Mouse (Mus musculus): ENCODE results near the gene Odf3. TPM values are rescaled to one million over a fixed set of nuclear protein-coding genes. Genes with fewer than 3 reads are reported as not detected.
A peak's percentile ranks its signal among the peaks of the same experiment; 100 is the strongest.

The Odf3 gene
- 0.06 TPM in 1 of 2 replicates, not detected in the other for polyA plus RNA-seq (2012; rRNA removed)

GRCm38 (mm10) chr7:140847755-140848580 lies at the start of gene Odf3:
TSS of gene Odf3 (plus strand) at chr7:140847805.
- no peak for DNase-seq (ENCODE audit: low spot score)

GRCm38 (mm10) chr7:140798212-140798611 lies 49.4 kb upstream of the Odf3 start:
- no peak for DNase-seq (ENCODE audit: low spot score)

- DNase-seq (ENCODE audit: low spot score) = no peak
These were observed 45.0 kb upstream of the Odf3 start for GRCm38 (mm10) chr7:140802629-140803028.

DNA sequence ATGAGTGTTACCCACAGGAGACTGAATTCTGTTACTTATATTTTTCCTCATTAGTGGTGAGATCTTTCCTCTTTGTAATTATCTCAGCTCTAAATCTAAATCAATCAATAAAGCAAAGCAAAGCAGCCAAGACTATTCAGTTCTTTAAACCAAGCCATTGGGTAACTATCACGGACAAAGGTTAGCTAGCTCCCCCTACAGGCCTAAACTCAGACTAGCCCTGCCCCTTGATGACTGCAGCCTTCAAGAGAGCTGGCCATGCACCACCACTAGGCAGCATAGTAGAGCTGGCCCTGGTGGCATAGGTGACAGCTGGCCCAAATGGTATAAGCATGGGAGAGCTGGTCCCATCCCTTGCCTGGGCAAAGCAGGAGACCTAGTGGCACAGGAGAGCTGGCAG lies 41.9 kb upstream of the Odf3 start:
- DNase-seq (ENCODE audit: low spot score) = no peak

GRCm38 (mm10) chr7:140810496-140810895 lies 37.1 kb upstream of the Odf3 start:
- DNase-seq (ENCODE audit: low spot score) = no peak

DNA sequence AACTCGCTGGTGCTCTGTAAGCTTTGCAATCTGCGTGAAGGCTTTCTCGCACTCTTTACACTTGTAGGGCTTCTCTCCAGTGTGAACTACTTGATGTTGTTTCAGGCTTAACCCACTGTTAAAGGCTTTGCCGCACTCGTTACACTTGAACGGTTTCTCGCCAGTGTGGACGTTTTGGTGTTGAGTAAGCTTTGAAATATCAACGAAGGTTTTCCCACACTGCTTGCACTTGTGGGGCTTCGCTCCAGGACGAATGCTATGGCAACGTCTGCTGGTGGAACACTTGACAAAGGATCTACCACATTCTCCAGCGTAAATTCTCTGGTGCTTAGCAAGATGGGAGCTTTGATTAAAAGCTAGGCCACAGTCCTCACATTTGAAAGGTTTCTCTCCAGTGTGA lies 35.9 kb upstream of the Odf3 start:
- DNase-seq (ENCODE audit: low spot score) = no peak

DNA sequence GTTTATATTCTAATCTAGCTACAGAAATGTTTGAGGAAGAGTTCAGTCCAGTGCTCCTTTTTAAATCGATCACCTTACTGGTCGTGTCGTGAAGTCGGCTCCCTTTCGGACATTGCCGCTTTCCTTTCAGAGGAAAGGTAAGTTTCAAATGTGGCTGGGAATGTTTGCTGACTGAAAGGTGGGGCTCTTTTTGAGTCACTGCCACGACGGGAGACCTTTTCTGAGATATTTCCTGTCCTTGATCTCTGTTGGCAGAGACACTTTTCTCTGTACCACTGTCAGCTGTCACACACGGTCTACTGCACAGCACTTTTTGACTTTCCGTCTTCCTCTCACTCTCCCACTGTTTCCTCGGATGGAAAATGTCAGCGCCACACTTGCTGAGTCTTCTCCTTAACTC lies 34.8 kb upstream of the Odf3 start:
- DNase-seq (ENCODE audit: low spot score) = no peak

- no peak for DNase-seq (ENCODE audit: low spot score)
These were observed 27.4 kb upstream of the Odf3 start for GRCm38 (mm10) chr7:140820173-140820572.

- no peak for DNase-seq (ENCODE audit: low spot score)
These were observed 26.3 kb upstream of the Odf3 start for GRCm38 (mm10) chr7:140821305-140821652.

GRCm38 (mm10) chr7:140821653-140822329 lies 25.8 kb upstream of the Odf3 start, which contains the start of gene Zfp941:
TSS of gene Zfp941 (minus strand) at chr7:140822178.
- no peak for DNase-seq (ENCODE audit: low spot score)

DNA sequence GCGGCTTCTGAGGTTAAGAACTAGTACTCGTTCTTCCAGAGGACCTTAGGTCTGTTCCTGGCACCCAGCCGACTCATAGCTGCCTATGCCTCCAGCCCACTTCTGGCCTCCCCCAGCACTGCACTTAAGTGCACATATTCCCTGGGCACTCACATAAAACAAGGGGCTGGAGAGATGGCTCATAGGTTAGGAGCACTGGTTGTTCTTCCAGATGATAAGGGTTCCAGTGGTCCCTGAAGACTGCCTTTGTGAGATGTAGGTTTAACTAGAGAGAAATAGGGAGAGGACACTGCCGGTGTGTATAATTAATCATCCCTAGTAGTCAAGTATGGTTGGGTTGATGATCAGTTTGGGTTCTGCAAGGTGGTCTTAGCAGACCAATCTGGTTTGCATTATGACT lies 24.9 kb upstream of the Odf3 start:
- DNase-seq (ENCODE audit: low spot score) = no peak

- no peak for DNase-seq (ENCODE audit: low spot score)
These were observed 19.3 kb upstream of the Odf3 start for GRCm38 (mm10) chr7:140828171-140828881.

- DNase-seq (ENCODE audit: low spot score) = no peak
These were observed 16.2 kb upstream of the Odf3 start for GRCm38 (mm10) chr7:140831447-140831846.

DNA sequence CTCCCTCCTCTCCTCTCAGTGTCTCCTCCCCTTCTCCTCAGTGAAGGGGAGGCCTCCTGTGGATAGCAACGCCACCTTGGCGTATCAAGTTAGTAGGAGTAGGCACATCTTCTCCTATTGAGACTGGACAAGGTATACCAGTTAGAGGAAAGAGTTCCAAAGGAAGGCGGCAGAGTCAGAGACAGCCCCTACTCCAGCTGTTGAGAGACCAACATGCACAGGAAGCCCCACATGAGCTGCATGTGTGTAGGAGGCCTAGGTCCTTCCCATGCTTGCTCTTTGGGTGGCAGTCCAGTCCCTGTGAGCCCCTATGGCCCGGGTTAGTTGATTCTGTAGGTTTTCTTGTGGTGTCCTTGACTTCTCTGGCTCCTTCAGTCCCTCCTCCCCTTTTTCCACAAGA lies 14.3 kb upstream of the Odf3 start:
- no peak for DNase-seq (ENCODE audit: low spot score)

DNA sequence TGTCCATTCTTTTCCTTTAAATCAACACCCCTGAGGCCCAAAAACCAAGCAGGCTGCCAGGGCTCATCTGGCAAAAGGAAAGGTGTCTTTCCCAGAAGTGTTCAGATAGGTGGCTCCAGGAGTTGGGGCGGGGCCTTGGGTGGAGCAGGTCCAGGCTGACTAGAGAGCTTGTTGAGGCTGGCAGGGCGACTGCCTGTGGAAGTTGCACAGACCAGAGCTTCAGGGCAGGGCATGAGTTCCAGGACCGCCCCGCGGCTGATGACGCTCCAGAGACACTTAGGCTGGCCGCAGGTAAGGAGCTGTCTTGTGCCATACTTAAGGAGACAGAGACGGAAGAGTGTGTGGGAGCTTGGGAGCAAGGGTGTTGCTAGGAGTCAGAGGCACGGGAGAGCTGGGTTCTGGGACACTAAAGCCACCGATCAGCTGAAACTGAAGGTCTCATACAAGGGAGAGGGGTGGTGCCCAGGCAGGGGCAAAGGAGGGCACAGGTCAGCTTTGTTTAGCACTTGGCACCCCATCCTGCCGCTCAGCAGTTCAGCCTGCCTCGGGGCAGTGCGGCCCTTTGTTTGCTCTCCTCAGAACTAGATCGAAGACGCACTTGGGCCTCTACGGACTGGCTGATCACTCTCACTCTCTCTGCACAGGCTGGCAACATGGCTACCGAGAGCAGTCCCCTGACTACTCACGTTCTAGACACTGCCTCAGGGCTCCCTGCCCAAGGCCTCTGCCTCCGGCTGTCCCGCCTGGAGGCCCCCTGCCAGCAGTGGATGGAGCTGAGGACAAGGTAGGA lies 12.4 kb upstream of the Odf3 start, which contains the start of gene Urah:
Gene Urah (plus strand): TSS at position 51 of the 790 bp plus-strand sequence.
- DNase-seq (ENCODE audit: low spot score) = peak; percentile 46

DNA sequence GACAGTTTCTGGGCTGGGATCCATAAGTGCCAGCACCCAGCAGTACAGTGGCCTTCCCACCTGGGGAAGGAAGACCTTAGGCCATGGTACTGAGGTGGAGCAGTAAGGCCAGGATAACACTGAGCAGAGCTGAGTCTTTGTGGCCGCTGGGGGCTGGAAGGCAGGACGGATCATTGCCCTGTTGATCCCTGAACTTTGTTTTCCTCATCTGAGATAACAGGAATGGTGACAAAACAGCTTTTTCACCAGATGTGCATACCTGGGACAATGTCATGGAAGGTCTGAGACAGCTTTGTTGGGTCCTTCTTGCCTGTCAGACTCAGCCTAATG lies 11.9 kb upstream of the Odf3 start:
- peak; percentile 15 for DNase-seq (ENCODE audit: low spot score)

GRCm38 (mm10) chr7:140836243-140837115 lies 11.1 kb upstream of the Odf3 start:
- DNase-seq (ENCODE audit: low spot score) = peak; percentile 16

DNA sequence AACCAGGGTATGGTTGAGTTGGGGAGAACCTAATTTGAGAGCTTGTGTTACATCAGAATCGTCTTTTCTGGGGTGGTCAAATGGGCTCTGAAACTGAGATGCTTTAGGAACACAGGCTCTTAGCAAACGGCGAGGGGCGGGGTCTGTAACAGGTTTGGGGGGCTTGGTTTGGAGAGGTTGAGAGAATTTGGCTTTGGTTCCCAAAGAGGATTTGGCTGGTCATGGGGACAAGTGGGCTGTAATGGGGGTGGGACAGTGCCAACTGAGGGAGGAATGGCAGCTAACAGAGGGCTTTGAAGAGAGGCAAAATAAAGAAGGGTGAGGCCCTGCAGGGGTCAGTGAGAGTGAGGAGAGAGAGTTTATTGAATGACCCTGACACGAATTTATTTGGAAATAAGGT lies 8.0 kb upstream of the Odf3 start:
- peak; percentile 13 for DNase-seq (ENCODE audit: low spot score)

DNA sequence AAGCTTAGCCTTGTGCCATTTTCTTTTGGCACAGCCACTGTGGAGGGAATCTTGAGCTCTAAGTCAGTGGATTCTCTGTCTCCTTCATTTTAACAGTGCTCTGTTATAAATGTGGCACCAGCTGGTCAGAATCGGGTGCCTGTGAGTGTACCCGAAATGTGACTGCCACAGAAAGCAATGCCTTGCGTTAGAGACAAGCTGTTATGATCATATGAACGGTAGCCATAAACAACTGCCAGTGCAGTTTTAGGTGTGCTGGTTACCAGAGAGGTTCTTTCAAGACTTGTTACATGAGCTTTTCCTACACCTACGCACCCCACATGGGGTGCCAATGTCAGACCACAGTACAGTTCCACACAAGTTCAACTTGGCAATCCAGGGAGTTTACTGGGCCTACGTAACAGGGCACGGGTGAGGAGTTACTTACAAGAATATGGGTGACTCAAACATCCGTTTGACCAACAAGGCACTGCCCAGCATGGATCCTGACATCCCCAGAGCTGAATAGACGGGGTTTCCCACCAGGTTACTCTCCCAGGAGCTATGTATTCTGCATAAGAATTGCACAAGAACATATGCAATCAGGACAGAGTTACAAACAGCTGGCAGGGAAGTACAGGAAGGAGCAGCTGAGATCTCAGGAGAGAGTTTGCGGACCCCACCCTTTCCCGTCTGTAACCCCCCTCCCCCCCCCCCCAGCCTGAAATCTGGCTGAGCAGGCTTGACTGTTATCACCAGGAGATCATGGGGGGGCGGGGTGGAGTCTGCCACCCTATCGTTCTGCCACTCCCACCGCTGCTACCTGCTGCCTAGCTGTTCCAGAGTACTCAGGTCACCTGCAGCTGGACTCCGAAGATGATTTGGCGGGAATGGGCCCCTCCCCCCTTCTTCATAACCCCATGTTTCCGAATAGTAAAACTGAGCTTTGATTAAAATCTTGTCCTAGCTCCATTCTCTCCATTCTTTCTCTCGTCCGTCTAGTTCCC lies 6.6 kb upstream of the Odf3 start:
- DNase-seq (ENCODE audit: low spot score) = peak; percentile 19

GRCm38 (mm10) chr7:140843806-140844205 lies 3.8 kb upstream of the Odf3 start:
- DNase-seq (ENCODE audit: low spot score) = peak; percentile 17
